Mouse (Mus musculus) forelimb bud, embryonic 11.5 days (tissue): ENCODE measurements around the gene Mcfd2.
A peak's percentile ranks its signal among the peaks of the same experiment; 100 is the strongest.

Experiments used
- DNase-seq: peaks from one replicate; pipeline ENCODE4 v3.0.0-alpha.2; 2012; ENCODE audit warnings: low read depth, low spot score

Mcfd2 gene

GRCm38 (mm10) chr17:87288131-87288530 is 22.4 kb upstream of the Mcfd2 start:
- DNase-seq: no peak

DNA sequence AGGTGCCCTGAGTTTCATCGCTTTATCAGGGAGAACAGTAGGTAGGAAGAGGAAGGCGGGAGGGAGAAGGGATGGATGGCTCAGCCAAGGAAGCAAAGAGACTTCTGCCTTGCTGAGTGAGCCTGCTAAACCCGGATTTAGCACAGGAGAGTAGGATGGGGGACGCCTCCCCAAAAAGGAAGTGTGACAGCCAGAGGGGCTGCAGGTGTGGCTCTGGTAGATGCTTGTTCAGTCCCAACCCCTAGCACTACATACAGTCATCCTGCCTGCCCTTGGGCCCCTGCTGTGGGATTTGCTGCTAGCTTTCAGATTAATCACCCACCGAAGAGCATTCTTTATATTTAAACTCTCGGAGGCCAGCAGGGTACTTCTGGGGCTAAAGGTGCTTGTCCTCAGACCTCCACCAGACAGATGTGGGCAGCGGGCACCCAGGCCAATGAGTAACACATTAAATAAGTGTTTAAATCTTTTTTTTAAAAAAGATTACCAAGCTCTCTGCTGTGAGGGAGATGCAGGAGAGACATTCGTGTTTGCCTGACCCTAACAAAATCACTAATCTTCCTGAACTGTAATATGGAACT is 21.6 kb upstream of the Mcfd2 start:
- DNase-seq: no peak

- DNase-seq: no peak
These were observed 20.9 kb upstream of the Mcfd2 start for GRCm38 (mm10) chr17:87286481-87287143.

GRCm38 (mm10) chr17:87285731-87286465 is 20.2 kb upstream of the Mcfd2 start:
- no peak for DNase-seq

GRCm38 (mm10) chr17:87284482-87285040 is 18.8 kb upstream of the Mcfd2 start:
- DNase-seq: no peak

- DNase-seq: no peak
These were observed 18.2 kb upstream of the Mcfd2 start for GRCm38 (mm10) chr17:87283755-87284481.

GRCm38 (mm10) chr17:87283055-87283754 is 17.5 kb upstream of the Mcfd2 start:
- peak; percentile 36 for DNase-seq

DNA sequence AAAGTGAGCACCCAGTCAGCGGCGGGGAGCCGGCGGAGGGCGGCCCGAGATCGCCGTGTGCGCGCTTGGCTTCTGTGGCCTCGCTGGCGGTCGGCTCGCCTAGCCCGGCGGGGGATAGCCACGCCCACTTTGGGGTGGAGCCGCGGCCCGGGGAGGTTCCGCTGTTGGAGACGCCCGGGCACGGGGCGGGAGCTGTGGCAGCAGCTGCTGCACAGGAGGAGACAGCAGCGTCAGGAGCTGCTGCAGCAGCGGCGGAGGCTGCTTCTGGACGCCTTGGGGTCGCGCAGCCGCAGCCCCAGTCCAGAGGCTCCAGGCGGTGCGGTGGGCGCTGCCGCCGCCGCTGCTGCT is 16.9 kb upstream of the Mcfd2 start, which contains the start of gene Ttc7:
Gene Ttc7 (plus strand): TSS at position 181 of the 348 bp plus-strand sequence.
- DNase-seq: peak; percentile 91

DNA sequence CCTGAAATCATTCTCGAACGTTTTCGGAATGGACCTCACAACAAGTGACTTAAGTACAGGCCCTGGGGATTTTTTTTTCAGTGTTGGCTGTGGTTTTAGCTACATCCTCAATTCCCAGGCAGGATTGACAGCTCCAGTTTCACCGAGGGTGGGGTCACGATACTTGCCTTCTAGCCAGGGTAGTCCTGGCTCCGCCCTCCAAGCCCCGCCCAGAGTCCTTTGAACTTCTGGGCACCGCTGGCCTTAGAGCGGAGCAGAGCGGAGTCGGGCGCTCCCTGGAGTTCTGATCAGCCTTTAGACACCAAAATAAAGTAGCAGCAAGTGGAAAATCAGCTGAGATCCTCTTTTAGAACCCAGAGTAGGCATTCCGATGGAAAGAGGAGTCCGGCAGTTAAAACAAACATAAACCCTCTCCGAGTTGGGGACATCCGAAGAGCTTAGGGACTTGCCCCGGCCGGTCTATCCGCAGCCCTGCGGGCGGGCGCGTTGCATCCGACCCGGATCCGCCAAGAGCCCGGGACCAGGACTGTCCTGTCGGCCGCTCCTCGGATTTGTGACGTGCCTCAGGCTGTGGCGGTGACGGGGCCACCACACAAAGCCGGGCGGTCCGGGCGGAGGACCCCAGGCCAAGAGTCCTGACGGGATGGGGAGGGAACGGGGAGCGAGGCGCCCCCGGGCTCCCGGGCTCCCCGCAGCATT is 16.4 kb upstream of the Mcfd2 start:
- DNase-seq: peak; percentile 82

DNA sequence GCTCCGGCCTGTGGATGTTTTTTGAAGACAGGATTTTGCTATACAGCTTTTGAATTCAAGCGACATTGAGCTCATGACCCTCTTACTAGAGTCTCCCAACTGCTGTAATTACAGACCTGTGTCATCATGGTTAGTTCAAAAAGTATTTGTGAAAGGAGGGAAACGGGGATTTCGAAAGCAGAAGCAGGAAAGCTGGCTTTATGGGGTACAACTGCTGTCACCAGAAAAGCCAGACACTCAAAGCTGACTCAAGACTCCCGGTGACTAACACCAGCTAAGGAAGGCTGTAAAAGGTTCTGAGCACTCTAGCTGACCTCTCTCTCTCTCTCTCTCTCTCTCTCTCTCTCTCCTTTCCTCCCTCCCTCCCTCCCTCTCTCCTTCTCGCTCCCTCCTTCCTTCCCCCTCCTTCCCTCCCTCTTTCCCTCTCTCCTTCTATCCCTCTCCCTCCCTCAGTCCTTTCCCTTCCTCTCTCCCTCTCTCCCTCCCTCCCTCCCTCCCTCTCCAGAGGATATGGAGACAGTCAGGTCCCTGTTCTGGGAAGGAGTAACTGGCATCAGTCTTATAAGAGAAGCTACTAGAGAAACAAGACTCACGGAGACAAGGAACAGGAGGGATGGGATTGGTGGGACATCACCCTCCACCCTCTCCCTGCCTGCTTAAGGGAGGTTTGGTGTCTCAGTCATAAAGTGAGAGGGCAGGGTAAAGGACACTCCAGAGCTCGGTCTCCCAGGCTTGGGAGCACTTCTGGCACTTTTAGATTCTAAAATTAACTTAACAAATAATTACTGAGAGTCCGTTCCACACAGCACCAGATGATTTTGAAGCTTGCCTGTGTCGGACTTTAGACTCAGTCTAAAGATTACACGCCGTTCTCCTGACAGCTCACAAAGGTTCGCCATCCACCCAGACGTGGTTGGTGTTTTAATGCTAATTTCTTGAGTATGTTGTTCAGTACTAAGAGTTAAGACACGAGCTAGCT is 9.9 kb upstream of the Mcfd2 start:
- no peak for DNase-seq

GRCm38 (mm10) chr17:87269454-87269853 is 3.7 kb upstream of the Mcfd2 start:
- DNase-seq: no peak

GRCm38 (mm10) chr17:87264927-87265791 is 576 bp downstream of the Mcfd2 start:
- DNase-seq: no peak

DNA sequence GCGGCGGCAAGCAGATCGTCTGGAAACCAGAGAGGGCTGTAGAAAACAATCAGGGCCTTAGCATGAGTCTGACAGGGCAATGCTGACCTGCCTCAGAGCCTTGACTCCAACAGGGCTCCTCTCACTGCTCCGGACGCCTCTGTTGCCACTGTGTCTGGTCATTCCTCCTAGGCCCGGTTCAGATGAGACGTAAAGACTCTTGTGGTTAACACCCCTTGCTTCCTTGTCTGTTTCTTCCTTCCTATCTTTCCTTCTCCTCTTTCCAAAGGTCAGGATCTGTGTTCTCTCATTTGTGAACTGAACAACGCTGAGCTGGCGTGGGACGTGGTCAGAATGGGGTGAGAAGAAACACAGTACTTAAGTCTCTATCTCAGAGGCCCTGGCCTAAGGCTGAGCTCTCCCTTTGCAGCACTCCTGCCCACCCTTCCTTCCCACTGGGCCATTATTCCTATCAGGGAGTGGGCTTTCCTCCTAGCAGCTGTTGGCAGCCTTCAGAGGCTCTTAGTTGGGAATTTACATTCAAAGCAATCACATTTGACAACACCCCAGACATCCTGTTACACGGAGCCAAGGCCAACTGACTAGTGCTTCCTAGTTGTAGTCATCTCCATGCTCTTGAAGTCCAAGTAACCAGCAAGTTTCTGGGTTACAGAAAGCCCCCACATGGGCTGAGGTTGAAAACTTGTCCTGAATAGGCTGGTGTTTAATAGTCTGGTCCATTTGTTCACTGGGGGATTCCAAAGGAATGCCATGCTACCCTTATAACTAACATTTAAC is 1.5 kb downstream of the Mcfd2 start:
- no peak for DNase-seq

GRCm38 (mm10) chr17:87263401-87263800 is 2.3 kb downstream of the Mcfd2 start:
- DNase-seq: no peak

DNA sequence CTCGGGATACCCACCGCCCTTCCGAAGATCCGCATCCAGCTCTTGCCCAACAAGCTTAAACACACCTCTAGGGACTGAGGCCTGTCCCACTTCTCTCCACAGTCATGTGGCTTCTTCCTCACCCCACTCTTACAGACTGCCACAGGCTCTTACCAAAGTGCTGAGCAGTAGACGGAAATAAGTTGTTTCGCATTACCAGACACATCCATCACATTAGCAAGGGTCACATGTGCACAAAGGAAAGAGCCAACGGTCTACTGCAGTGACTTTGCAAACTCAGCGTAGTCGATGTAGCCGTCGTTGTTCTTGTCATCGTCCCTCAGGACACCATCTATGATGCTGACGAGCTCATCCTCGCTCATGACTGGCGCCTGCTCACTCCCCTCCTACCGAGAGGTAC is 10.1 kb downstream of the Mcfd2 start:
- no peak for DNase-seq

GRCm38 (mm10) chr17:87254384-87254783 is 11.4 kb downstream of the Mcfd2 start:
- DNase-seq: no peak

DNA sequence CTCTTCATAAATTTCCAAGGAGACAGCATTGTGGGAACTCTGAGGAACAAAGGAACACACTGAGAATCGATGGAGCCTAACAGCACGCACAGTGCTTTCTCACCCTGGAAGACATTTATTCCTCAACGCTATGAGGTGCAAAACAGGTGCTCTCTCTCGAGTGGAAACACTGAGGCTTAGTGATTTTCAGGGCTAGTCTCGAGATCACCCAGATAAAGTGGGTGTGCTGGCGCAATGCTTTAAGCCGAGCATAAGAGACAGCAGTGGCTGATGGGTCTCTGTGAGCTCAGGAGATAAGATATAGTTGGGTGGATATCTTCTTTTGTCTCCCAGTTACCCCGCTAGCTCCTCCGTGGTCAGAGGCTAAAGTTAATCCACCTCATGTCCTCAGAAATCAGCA is 19.6 kb downstream of the Mcfd2 start:
- no peak for DNase-seq

- DNase-seq: peak; percentile 85
These were observed 27.9 kb downstream of the Mcfd2 start for GRCm38 (mm10) chr17:87237826-87238225.
